Mouse (Mus musculus) thymus, adult 2 months (tissue): Measurements from ENCODE around the gene Duoxa2.

Source experiments
- CTCF ChIP-seq: fragments of 200-500 bp; IDR thresholded peaks from 2 replicates; pipeline ENCODE4 v1.5.1; 2012; ENCODE audit warnings: mild to moderate bottlenecking, control low read depth, low read length, moderate library complexity, borderline replicate concordance; ENCODE audit not compliant: control insufficient read depth, poor library complexity, insufficient read depth; ENCODE audit errors: extremely low read depth
- POLR2A ChIP-seq: fragments of 200-500 bp; IDR thresholded peaks from 2 replicates; pipeline ENCODE4 v1.6.1; 2012; ENCODE audit warnings: mild to moderate bottlenecking, low read length, control low read depth, moderate library complexity; ENCODE audit not compliant: control insufficient read depth, poor library complexity, insufficient read depth; ENCODE audit errors: extremely low read depth

DNA sequence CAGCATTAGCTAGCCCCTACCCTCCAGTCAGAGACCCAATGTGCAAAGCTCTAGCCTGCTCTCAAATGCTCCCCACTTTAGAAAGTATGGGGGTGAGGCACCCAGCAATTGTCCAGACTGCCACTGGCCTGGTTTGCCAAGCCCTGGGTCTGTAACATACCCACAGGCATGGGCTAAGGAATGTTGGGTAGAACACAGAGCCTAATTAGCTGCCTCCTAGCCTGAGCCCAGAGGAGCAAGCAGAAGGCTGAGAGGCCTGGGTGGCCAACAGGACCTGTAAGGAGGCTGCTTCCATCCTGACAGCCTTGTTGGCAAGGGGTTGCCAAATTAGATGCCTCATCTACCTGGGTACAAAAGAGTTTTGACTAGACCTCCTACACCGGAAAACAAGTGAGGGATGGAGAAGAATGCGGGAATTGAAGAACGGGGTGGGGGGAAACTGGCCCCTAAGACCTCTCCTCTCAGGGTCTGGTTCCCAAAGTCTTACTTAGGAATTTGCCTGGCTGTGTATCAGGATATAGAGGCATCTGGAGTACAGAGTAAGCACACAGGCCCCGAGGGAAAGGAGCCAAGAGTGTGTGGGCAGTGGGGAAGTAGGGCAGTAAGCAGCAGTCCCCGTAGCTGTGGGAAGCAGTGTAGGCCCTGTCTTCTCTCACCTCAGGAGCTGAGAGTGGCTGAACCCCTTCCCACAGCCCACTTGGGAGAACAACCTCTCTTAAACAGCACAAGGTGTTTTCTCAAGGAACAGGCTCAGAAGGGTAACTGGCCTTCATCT lies 52.6 kb downstream of the Duoxa2 start:
- TF ChIP-seq CTCF = no peak
- no peak for TF ChIP-seq POLR2A
